Mouse (Mus musculus) liver, embryonic 14.5 days (tissue): ENCODE results near the gene Fuca2. TPM values are rescaled to one million over a fixed set of nuclear protein-coding genes. Genes with fewer than 3 reads are reported as not detected.

ENCODE experiments used
- ATAC-seq: fragments of 200-750 bp; cut with Nextera tagmentation; 2 replicates; pipeline ENCODE4 v1.8.0; 2017; ENCODE audit warnings: moderate number of reproducible peaks, mild to moderate bottlenecking, moderate library complexity; ENCODE audit not compliant: insufficient read depth
- DNase-seq, 3 experiments: peaks; one replicate each; pipeline ENCODE4 v3.0.0-alpha.2; 2012 to 2013; ENCODE audit warnings: low read depth in 3 of 3, low spot score in 3 of 3
- H3K27ac ChIP-seq: fragments of 300-500 bp; sonication (generic); 2 replicates; pipeline ENCODE4 v1.5.1; 2014; ENCODE audit warnings: moderate library complexity, mild to moderate bottlenecking, control low read depth, inconsistent platforms
- H3K27me3 ChIP-seq: fragments of 300-500 bp; sonication (generic); 2 replicates; pipeline ENCODE4 v1.6.1; 2014; ENCODE audit warnings: mild to moderate bottlenecking, low read length, moderate library complexity; ENCODE audit not compliant: control insufficient read depth, insufficient read depth
- H3K36me3 ChIP-seq: fragments of 300-500 bp; sonication (generic); replicated peaks from 2 replicates; pipeline ENCODE4 v1.6.1; 2014; ENCODE audit warnings: low read depth; ENCODE audit not compliant: control insufficient read depth, insufficient read depth
- H3K4me1 ChIP-seq, 2 experiments: fragments of 200-500 bp in 1 of 2; fragments of 300-500 bp in 1 of 2; sonication (generic) in 1 of 2; replicated peaks; 2 replicates each; pipeline ENCODE4 v1.6.1; 2012 to 2014; ENCODE audit warnings: antibody characterized with exemption in 1 of 2, inconsistent platforms in 1 of 2, low read length in 1 of 2; ENCODE audit not compliant: control insufficient read depth in 2 of 2, insufficient read depth in 2 of 2
- H3K4me2 ChIP-seq: fragments of 300-500 bp; sonication (generic); 2 replicates; pipeline ENCODE4 v1.6.1; 2014; ENCODE audit warnings: low read depth, mild to moderate bottlenecking, control low read depth, moderate library complexity
- H3K4me3 ChIP-seq, 2 experiments: fragments of 200-500 bp in 1 of 2; fragments of 300-500 bp in 1 of 2; sonication (generic) in 1 of 2; 2 replicates each; pipeline ENCODE4 v1.5.1; 2012 to 2014; ENCODE audit warnings: low read depth in 2 of 2, low read length in 2 of 2, mild to moderate bottlenecking in 2 of 2, control low read depth in 1 of 2, inconsistent platforms in 1 of 2, moderate library complexity in 1 of 2; ENCODE audit not compliant: insufficient read depth in 1 of 2
- H3K9ac ChIP-seq: fragments of 300-500 bp; sonication (generic); replicated peaks from 2 replicates; pipeline ENCODE4 v1.6.1; 2014; ENCODE audit warnings: mild to moderate bottlenecking, control low read depth, moderate library complexity
- H3K9me3 ChIP-seq: fragments of 300-500 bp; sonication (generic); 2 replicates; pipeline ENCODE4 v1.6.1; 2016; ENCODE audit warnings: low read length, mixed read lengths; ENCODE audit not compliant: control insufficient read depth
- CTCF ChIP-seq: IDR thresholded peaks from 2 replicates; pipeline ENCODE4 v1.5.1; 2016; ENCODE audit warnings: antibody characterized with exemption, low read depth, control low read depth
- EP300 ChIP-seq: IDR thresholded peaks from 2 replicates; pipeline ENCODE4 v1.6.1; 2016; ENCODE audit warnings: antibody characterized with exemption, low read depth
- WGBS: fragments of 180-500 bp; shearing (Covaris S2); extraction: QIAGEN DNeasy Blood & Tissue Kit; methylation state at CpG from one replicate; pipeline ENCODE4 v1.1.7; 2014; ENCODE audit not compliant: insufficient replicate concordance; 5-methylcytosine and 5-hydroxymethylcytosine counted together
- polyA plus RNA-seq, 2 experiments: library from polyadenylated mRNA; depleted of rRNA in 1 of 2; stranded (reverse) in 1 of 2; unstranded in 1 of 2; fragments of >200 nt; fragmentation: Nextera tagmentation in 1 of 2; extraction: Ambion mirVana in 1 of 2; gene quantifications; 2 replicates each; pipeline versions ENCODE4 v1.2.1 to v1.2.3; 2012 to 2014

The Fuca2 gene
- polyA plus RNA-seq, 2 experiments, result 23.9 to 66.7 TPM

- Histone ChIP-seq H3K27me3 (peaks cover 25% of the 10 kb centered on the region), H3K4me3 (no peak overlapping the region), H3K27ac (no peak overlapping the region), H3K9me3 (no peaks in the 10 kb centered on the region), H3K9ac (no peak overlapping the region), H3K4me2 (no peak overlapping the region), H3K4me1 (peaks cover 0 to 4% of the 10 kb centered on the region in 2 experiments; a peak in 1 of 4 replicates), H3K36me3 (no peaks in the 10 kb centered on the region)
- 29% methylated on average over 3 of the region's 3 CpGs for WGBS
- ATAC-seq, result no peak
- peak in 1 of 3 experiments; percentile 9 for DNase-seq
- TF ChIP-seq CTCF (no peak), EP300 (no peak)
Measured at GRCm38 (mm10) chr10:13470236-13470635, 29.1 kb upstream of the Fuca2 start.

- Histone ChIP-seq H3K4me2 (peak overlapping the region; percentile 69), H3K9me3 (no peaks in the 10 kb centered on the region), H3K4me3 (peak overlapping the region; percentile 54 to 57), H3K36me3 (no peaks in the 10 kb centered on the region), H3K9ac (no peak overlapping the region), H3K27ac (no peak overlapping the region), H3K27me3 (peaks cover 31% of the 10 kb centered on the region), H3K4me1 (peaks cover 0 to 4% of the 10 kb centered on the region in 2 experiments; a peak in 1 of 4 replicates)
- DNase-seq (no peak), ATAC-seq (no peak)
- 18% methylated on average over 17 of the region's 17 CpGs for WGBS
- TF ChIP-seq CTCF, result no peak
- TF ChIP-seq EP300, result no peak
Measured at GRCm38 (mm10) chr10:13473287-13473832, 26.0 kb upstream of the Fuca2 start.

- H3K9ac ChIP-seq, result peak within 1 kb of the TSS; percentile 40; the same call in 1 of the 2 replicates
- H3K4me2 ChIP-seq, result peak within 1 kb of the TSS; percentile 69
- ATAC-seq (peak; percentile 37; the same call in 1 of the 2 replicates), DNase-seq (no peak)
- peaks cover 31% of the 10 kb centered on the region for H3K27me3 ChIP-seq
- H3K27ac ChIP-seq, result no peak within 1 kb of the TSS
- H3K9me3 ChIP-seq, result no peaks in the 10 kb centered on the region
- WGBS, result under 1% methylated on average over 65 of the region's 71 CpGs
- H3K4me3 ChIP-seq, result peak within 1 kb of the TSS; percentile 54 to 57
- TF ChIP-seq EP300, result no peak
- TF ChIP-seq CTCF, result no peak
- H3K36me3 ChIP-seq, result no peaks in the 10 kb centered on the region
- H3K4me1 ChIP-seq, result peaks cover 0 to 4% of the 10 kb centered on the region in 2 experiments; a peak in 1 of 4 replicates
Measured at GRCm38 (mm10) chr10:13473833-13474567, 25.3 kb upstream of the Fuca2 start, which contains the start of gene Phactr2. Gene Phactr2 (minus strand): TSS chr10:13474412.

- 4% methylated on average over 10 of the region's 10 CpGs for WGBS
- TF ChIP-seq CTCF, result no peak
- TF ChIP-seq EP300, result no peak
- H3K27me3 ChIP-seq, result peaks cover 31% of the 10 kb centered on the region
Measured at GRCm38 (mm10) chr10:13474568-13474955, 24.8 kb upstream of the Fuca2 start.

GRCm38 (mm10) chr10:13475121-13475520, 24.2 kb upstream of the Fuca2 start:
- H3K27me3 ChIP-seq, result peaks cover 31% of the 10 kb centered on the region
- DNase-seq (no peak), ATAC-seq (no peak)
- no peak overlapping the region for H3K9ac ChIP-seq
- no peaks in the 10 kb centered on the region for H3K36me3 ChIP-seq
- H3K27ac ChIP-seq, result no peak overlapping the region
- peaks cover 0 to 4% of the 10 kb centered on the region in 2 experiments; a peak in 1 of 4 replicates for H3K4me1 ChIP-seq
- TF ChIP-seq CTCF (no peak), EP300 (no peak)
- H3K4me2 ChIP-seq, result no peak overlapping the region
- H3K4me3 ChIP-seq, result 0 out of 4 replicates have a peak overlapping the region, but pooled peaks of 1 of the 2 experiments have one; percentile 4
- 28% methylated on average over 7 of the region's 7 CpGs for WGBS
- no peaks in the 10 kb centered on the region for H3K9me3 ChIP-seq

More at GRCm38 (mm10) chr10:13474568-13474955, 24.8 kb upstream of the Fuca2 start:
- Histone ChIP-seq H3K4me2 (peak overlapping the region; percentile 69), H3K4me1 (peaks cover 0 to 4% of the 10 kb centered on the region in 2 experiments; a peak in 1 of 4 replicates), H3K9ac (no peak overlapping the region), H3K36me3 (no peaks in the 10 kb centered on the region), H3K9me3 (no peaks in the 10 kb centered on the region), H3K4me3 (peak overlapping the region; percentile 54 to 57), H3K27ac (no peak overlapping the region)
- no peak for DNase-seq
- ATAC-seq, result no peak
